Mouse (Mus musculus) cortical plate, adult 2 months (tissue): ENCODE data around the gene Bbip1.

Experiments used
- CTCF ChIP-seq: fragments of 200-500 bp; IDR thresholded peaks from 2 replicates; pipeline ENCODE4 v1.5.1; 2011; ENCODE audit warnings: mild to moderate bottlenecking, control low read depth, low read length; ENCODE audit not compliant: insufficient read depth; ENCODE audit errors: extremely low read depth
- POLR2A ChIP-seq: fragments of 200-500 bp; IDR thresholded peaks from 2 replicates; pipeline ENCODE4 v1.6.1; 2011; ENCODE audit warnings: mild to moderate bottlenecking, low read length, control low read depth; ENCODE audit not compliant: insufficient read depth; ENCODE audit errors: extremely low read depth

GRCm38 (mm10) chr19:53990538-53990937 lies 46.1 kb upstream of the Bbip1 start:
- TF ChIP-seq POLR2A (no peak), CTCF (no peak)
